Mouse (Mus musculus): ENCODE results near the gene Pamr1. TPM values are rescaled to one million over a fixed set of nuclear protein-coding genes. Genes with fewer than 3 reads are reported as not detected.

Pamr1 gene
- 28.7 and 28.9 TPM in 2 replicates for polyA plus RNA-seq (2015; fragmentation: Nextera tagmentation; extraction: Ambion mirVana)

GRCm38 (mm10) chr2:102549611-102550266, at the start of gene Pamr1:
Gene Pamr1 (plus strand): TSS chr2:102550012.
- ATAC-seq (replicated peaks; ENCODE audit: low FRiP score, low read depth) = peak; percentile 87
- TF ChIP-seq CTCF (IDR thresholded peaks at IDR 0.05; ENCODE audit: low read depth) = no peak
- H3K27me3 ChIP-seq (ENCODE audit: insufficient read depth, low read length) = no peaks in the 10 kb centered on the region
- H3K4me2 ChIP-seq (ENCODE audit: low read length) = peak within 1 kb of the TSS; percentile 67
- H3K4me3 ChIP-seq (replicated peaks; ENCODE audit: low read depth, low read length) = peak within 1 kb of the TSS; percentile 39
- peaks cover 23% of the 10 kb centered on the region for H3K4me1 ChIP-seq (replicated peaks; ENCODE audit: insufficient read depth, low read length)
- peak within 1 kb of the TSS; percentile 41 for H3K9ac ChIP-seq (ENCODE audit: low read depth, low read length)
- no peaks in the 10 kb centered on the region for H3K9me3 ChIP-seq (replicated peaks; ENCODE audit: low read length)
- no peaks in the 10 kb centered on the region for H3K36me3 ChIP-seq (ENCODE audit: insufficient read depth, low read length)
- H3K27ac ChIP-seq = peak within 1 kb of the TSS; percentile 68
- 2% methylated on average over 26 of the region's 26 CpGs for WGBS
- DNase-seq (ENCODE audit: low spot score) = peak; percentile 91

GRCm38 (mm10) chr2:102507633-102508032, 42.2 kb upstream of the Pamr1 start:
- Histone ChIP-seq H3K36me3 (ENCODE audit: insufficient read depth, low read length) (no peaks in the 10 kb centered on the region), H3K27me3 (ENCODE audit: insufficient read depth, low read length) (no peaks in the 10 kb centered on the region), H3K27ac (no peak overlapping the region), H3K4me3 (replicated peaks; ENCODE audit: low read depth, low read length) (no peak overlapping the region), H3K4me2 (ENCODE audit: low read length) (no peak overlapping the region), H3K9ac (ENCODE audit: low read depth, low read length) (no peak overlapping the region), H3K9me3 (replicated peaks; ENCODE audit: low read length) (no peaks in the 10 kb centered on the region), H3K4me1 (replicated peaks; ENCODE audit: insufficient read depth, low read length) (no peaks in the 10 kb centered on the region)
- DNase-seq (ENCODE audit: low spot score) = peak; percentile 37
- no peak for TF ChIP-seq CTCF (IDR thresholded peaks at IDR 0.05; ENCODE audit: low read depth)
- ATAC-seq (replicated peaks; ENCODE audit: low FRiP score, low read depth) = no peak
- 41% methylated on average over 4 of the region's 4 CpGs for WGBS

DNA sequence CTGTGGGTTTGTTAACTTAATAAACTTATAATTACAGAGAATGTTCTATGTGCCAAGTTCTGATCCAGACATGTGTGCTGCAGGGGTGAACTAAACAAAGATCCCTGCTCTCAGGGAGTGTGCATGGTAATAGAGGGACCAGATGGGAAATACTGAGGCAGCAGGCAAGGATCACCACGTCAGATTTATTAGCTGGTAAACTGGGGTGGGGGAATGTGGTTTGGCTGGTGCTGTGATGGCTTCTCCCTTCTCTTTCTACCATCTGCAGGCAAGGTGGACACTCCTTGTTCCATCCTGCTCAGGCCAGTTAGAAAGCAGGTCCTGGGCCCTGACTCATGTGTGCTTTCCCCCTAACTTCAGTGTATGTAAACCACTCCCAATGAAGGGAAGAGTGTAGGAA, 41.7 kb upstream of the Pamr1 start:
- Histone ChIP-seq H3K4me2 (ENCODE audit: low read length) (no peak overlapping the region), H3K4me1 (replicated peaks; ENCODE audit: insufficient read depth, low read length) (no peaks in the 10 kb centered on the region), H3K4me3 (replicated peaks; ENCODE audit: low read depth, low read length) (no peak overlapping the region), H3K27ac (no peak overlapping the region), H3K36me3 (ENCODE audit: insufficient read depth, low read length) (no peaks in the 10 kb centered on the region), H3K9ac (ENCODE audit: low read depth, low read length) (no peak overlapping the region), H3K27me3 (ENCODE audit: insufficient read depth, low read length) (no peaks in the 10 kb centered on the region), H3K9me3 (replicated peaks; ENCODE audit: low read length) (no peaks in the 10 kb centered on the region)
- DNase-seq (ENCODE audit: low spot score) (no peak), ATAC-seq (replicated peaks; ENCODE audit: low FRiP score, low read depth) (no peak)
- TF ChIP-seq CTCF (IDR thresholded peaks at IDR 0.05; ENCODE audit: low read depth) = no peak
- 33% methylated on average over 1 of the region's 1 CpGs for WGBS

DNA sequence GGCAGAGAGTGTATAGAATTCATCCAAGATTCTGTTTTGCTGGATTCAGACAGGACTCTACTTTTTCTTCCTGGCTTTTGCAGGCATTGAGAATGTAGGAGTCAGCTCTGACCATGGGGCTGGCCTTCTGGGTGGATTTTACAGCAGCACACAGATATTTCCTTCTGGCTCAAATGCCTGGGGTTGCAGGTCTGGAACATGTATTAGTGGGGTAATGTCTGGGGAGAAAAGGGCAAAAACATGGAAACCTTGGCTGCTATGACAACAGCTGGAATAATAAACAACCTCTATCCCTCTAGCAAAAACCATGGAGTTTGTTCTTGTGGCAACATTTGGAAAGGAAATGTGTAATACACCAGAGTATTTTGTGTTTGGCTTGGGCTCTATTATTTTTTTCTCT, 29.9 kb upstream of the Pamr1 start:
- Histone ChIP-seq H3K9ac (ENCODE audit: low read depth, low read length) (no peak overlapping the region), H3K4me3 (replicated peaks; ENCODE audit: low read depth, low read length) (no peak overlapping the region), H3K9me3 (replicated peaks; ENCODE audit: low read length) (no peaks in the 10 kb centered on the region), H3K27me3 (ENCODE audit: insufficient read depth, low read length) (no peaks in the 10 kb centered on the region), H3K4me2 (ENCODE audit: low read length) (no peak overlapping the region), H3K4me1 (replicated peaks; ENCODE audit: insufficient read depth, low read length) (no peaks in the 10 kb centered on the region), H3K36me3 (ENCODE audit: insufficient read depth, low read length) (no peaks in the 10 kb centered on the region), H3K27ac (no peak overlapping the region)
- DNase-seq (ENCODE audit: low spot score) (no peak), ATAC-seq (replicated peaks; ENCODE audit: low FRiP score, low read depth) (no peak)
- TF ChIP-seq CTCF (IDR thresholded peaks at IDR 0.05; ENCODE audit: low read depth) = no peak

DNA sequence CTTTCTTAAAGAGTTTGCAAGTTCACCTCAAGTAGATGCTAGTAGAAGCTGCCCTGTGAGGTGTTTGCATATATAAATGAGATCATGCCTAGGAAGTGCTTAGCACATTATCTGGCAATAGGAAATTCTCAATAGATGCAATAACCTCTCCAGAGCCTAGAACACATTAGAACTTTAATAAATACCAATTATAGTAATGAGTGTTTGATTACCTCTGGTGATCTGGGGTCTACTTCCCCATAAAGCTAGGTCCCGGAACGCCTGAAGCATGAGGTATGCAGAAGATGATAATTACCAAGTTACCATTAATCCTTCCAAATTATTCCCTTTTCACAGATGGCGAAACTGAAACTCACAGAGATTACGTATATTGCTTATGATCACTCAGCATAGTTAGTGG, 22.2 kb upstream of the Pamr1 start:
- Histone ChIP-seq H3K27ac (no peak overlapping the region), H3K4me1 (replicated peaks; ENCODE audit: insufficient read depth, low read length) (no peaks in the 10 kb centered on the region), H3K36me3 (ENCODE audit: insufficient read depth, low read length) (no peaks in the 10 kb centered on the region), H3K9me3 (replicated peaks; ENCODE audit: low read length) (no peaks in the 10 kb centered on the region), H3K4me2 (ENCODE audit: low read length) (no peak overlapping the region), H3K9ac (ENCODE audit: low read depth, low read length) (no peak overlapping the region), H3K27me3 (ENCODE audit: insufficient read depth, low read length) (no peaks in the 10 kb centered on the region), H3K4me3 (replicated peaks; ENCODE audit: low read depth, low read length) (no peak overlapping the region)
- no peak for ATAC-seq (replicated peaks; ENCODE audit: low FRiP score, low read depth)
- no peak for TF ChIP-seq CTCF (IDR thresholded peaks at IDR 0.05; ENCODE audit: low read depth)
- 82% methylated on average over 4 of the region's 4 CpGs for WGBS
- DNase-seq (ENCODE audit: low spot score) = no peak

- ATAC-seq (replicated peaks; ENCODE audit: low FRiP score, low read depth) (no peak), DNase-seq (ENCODE audit: low spot score) (no peak)
- Histone ChIP-seq H3K36me3 (ENCODE audit: insufficient read depth, low read length) (no peaks in the 10 kb centered on the region), H3K27me3 (ENCODE audit: insufficient read depth, low read length) (no peaks in the 10 kb centered on the region), H3K27ac (no peak overlapping the region), H3K9me3 (replicated peaks; ENCODE audit: low read length) (no peaks in the 10 kb centered on the region), H3K4me3 (replicated peaks; ENCODE audit: low read depth, low read length) (no peak overlapping the region), H3K4me1 (replicated peaks; ENCODE audit: insufficient read depth, low read length) (no peaks in the 10 kb centered on the region), H3K4me2 (ENCODE audit: low read length) (no peak overlapping the region), H3K9ac (ENCODE audit: low read depth, low read length) (no peak overlapping the region)
- WGBS = 75% methylated on average over 4 of the region's 4 CpGs
- TF ChIP-seq CTCF (IDR thresholded peaks at IDR 0.05; ENCODE audit: low read depth) = no peak
Observed at GRCm38 (mm10) chr2:102533437-102533836, 16.4 kb upstream of the Pamr1 start.

GRCm38 (mm10) chr2:102536766-102537165, 13.0 kb upstream of the Pamr1 start:
- H3K9me3 ChIP-seq (replicated peaks; ENCODE audit: low read length) = no peaks in the 10 kb centered on the region
- no peaks in the 10 kb centered on the region for H3K36me3 ChIP-seq (ENCODE audit: insufficient read depth, low read length)
- H3K4me1 ChIP-seq (replicated peaks; ENCODE audit: insufficient read depth, low read length) = 0 out of 2 replicates have a peak, but pooled peaks cover 8% of the 10 kb centered on the region
- H3K9ac ChIP-seq (ENCODE audit: low read depth, low read length) = no peak overlapping the region
- no peak for TF ChIP-seq CTCF (IDR thresholded peaks at IDR 0.05; ENCODE audit: low read depth)
- H3K27ac ChIP-seq = no peak overlapping the region
- H3K4me2 ChIP-seq (ENCODE audit: low read length) = no peak overlapping the region
- no peak overlapping the region for H3K4me3 ChIP-seq (replicated peaks; ENCODE audit: low read depth, low read length)
- ATAC-seq (replicated peaks; ENCODE audit: low FRiP score, low read depth) (no peak), DNase-seq (ENCODE audit: low spot score) (no peak)
- WGBS = 61% methylated on average over 3 of the region's 3 CpGs
- no peaks in the 10 kb centered on the region for H3K27me3 ChIP-seq (ENCODE audit: insufficient read depth, low read length)

Data from kidney, postnatal 0 days (tissue).